Mouse (Mus musculus) heart, embryonic 12.5 days (tissue): ENCODE results near the gene Cth. TPM values are rescaled to one million over a fixed set of nuclear protein-coding genes. Genes with fewer than 3 reads are reported as not detected.

Source experiments
- ATAC-seq: fragments of 200-750 bp; cut with Nextera tagmentation; 2 replicates; pipeline ENCODE4 v1.8.0; 2017; ENCODE audit warnings: moderate TSS enrichment, moderate library complexity; ENCODE audit not compliant: insufficient number of reproducible peaks, low FRiP score
- H3K27ac ChIP-seq: fragments of 300-500 bp; sonication (generic); 2 replicates; pipeline ENCODE4 v1.5.1; 2016; ENCODE audit warnings: mild to moderate bottlenecking, moderate library complexity; ENCODE audit not compliant: poor library complexity, severe bottlenecking
- H3K27me3 ChIP-seq: fragments of 300-500 bp; sonication (generic); replicated peaks from 2 replicates; pipeline ENCODE4 v1.6.1; 2016; ENCODE audit warnings: mild to moderate bottlenecking, moderate library complexity
- H3K36me3 ChIP-seq: fragments of 300-500 bp; sonication (generic); 2 replicates; pipeline ENCODE4 v1.6.1; 2016; ENCODE audit warnings: mild to moderate bottlenecking, moderate library complexity
- H3K4me1 ChIP-seq: fragments of 300-500 bp; sonication (generic); replicated peaks from 2 replicates; pipeline ENCODE4 v1.6.1; 2016; ENCODE audit warnings: mild to moderate bottlenecking
- H3K4me2 ChIP-seq: fragments of 300-500 bp; sonication (generic); 2 replicates; pipeline ENCODE4 v1.6.1; 2016; ENCODE audit warnings: mild to moderate bottlenecking, moderate library complexity
- H3K4me3 ChIP-seq: fragments of 300-500 bp; sonication (generic); 2 replicates; pipeline ENCODE4 v1.5.1; 2016; ENCODE audit warnings: mild to moderate bottlenecking
- H3K9ac ChIP-seq: fragments of 300-500 bp; sonication (generic); 2 replicates; pipeline ENCODE4 v1.6.1; 2016; ENCODE audit warnings: mild to moderate bottlenecking, moderate library complexity
- H3K9me3 ChIP-seq: fragments of 300-500 bp; sonication (generic); replicated peaks from 2 replicates; pipeline ENCODE4 v1.6.1; 2016; ENCODE audit warnings: mild to moderate bottlenecking, moderate library complexity
- WGBS: fragments of 180-500 bp; shearing (Covaris S2); methylation state at CpG from one replicate; pipeline ENCODE4 v1.1.7; 2016; 5-methylcytosine and 5-hydroxymethylcytosine counted together
- polyA plus RNA-seq: library from polyadenylated mRNA; unstranded; fragments of >200 nt; fragmentation: Nextera tagmentation; extraction: Ambion mirVana; gene quantifications from 2 replicates; pipeline ENCODE4 v1.2.1, GENCODE M21; 2016

Cth gene
- polyA plus RNA-seq, 1 experiment from 2014 or later = 3.8 TPM

DNA sequence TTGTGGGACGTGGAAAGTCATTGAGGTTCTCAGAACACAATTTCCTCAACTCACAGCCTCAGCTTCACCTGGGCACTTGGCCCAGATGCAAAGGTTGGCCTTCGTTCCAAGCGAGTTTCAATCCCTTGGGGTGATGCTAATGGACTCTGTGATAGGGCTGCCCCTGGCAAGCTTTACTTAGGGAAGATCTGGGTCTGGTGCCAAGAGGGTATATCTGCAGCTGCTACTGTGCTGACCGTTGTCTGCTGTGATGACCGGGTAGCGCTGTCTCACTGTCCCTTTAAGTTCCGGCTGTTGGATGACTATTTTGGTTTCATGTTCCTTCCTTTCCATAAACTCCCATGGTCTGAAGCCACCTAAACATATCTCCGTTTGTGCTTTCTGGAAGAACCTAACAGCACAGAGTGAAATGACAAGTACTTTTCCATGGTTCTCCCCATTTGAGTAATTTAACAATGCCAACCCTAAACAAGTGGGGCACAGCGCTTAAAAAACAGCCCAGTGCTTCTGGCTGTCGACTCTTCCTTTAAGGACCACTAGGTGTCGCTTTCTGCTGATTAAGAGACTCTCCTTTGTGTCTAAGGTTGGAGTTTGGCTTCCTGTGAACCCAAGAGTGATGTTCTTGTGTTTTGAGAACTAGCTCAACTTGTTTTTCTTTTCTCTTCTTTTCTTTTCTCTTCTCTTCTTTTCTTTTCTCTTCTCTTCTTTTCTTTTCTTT is 48.3 kb downstream of the Cth start:
- no peak overlapping the region for H3K4me3 ChIP-seq
- no peaks in the 10 kb centered on the region for H3K4me1 ChIP-seq
- no peak overlapping the region for H3K27ac ChIP-seq
- peaks cover 11% of the 10 kb centered on the region; the same call in 1 of the 2 replicates for H3K27me3 ChIP-seq
- no peak overlapping the region for H3K9ac ChIP-seq
- no peak overlapping the region for H3K4me2 ChIP-seq
- H3K36me3 ChIP-seq = no peaks in the 10 kb centered on the region
- 42% methylated on average over 11 of the region's 11 CpGs for WGBS
- ATAC-seq = no peak
- H3K9me3 ChIP-seq = no peaks in the 10 kb centered on the region

DNA sequence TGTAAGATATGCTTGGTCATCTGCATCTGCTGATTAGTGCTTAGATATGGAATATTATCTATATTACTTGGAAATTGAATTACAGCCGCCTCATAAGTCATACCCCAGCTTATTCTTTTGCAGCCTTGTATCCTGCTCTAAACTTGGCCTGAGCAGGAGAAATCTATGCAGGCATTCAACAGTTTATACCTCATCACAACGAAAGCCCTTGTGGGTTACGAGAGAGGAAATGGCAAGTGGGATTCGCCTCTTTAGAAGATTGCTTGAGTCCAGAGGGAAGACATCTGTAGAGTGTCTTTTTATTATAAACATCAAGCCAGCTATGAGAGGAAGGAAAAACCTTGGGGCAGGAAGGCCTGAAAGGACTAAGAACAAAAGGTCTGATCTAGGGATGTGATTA is 52.0 kb downstream of the Cth start:
- no peak overlapping the region for H3K9ac ChIP-seq
- H3K4me1 ChIP-seq = no peaks in the 10 kb centered on the region
- 65% methylated on average over 4 of the region's 4 CpGs for WGBS
- H3K36me3 ChIP-seq = no peaks in the 10 kb centered on the region
- H3K27ac ChIP-seq = no peak overlapping the region
- no peak for ATAC-seq
- H3K9me3 ChIP-seq = no peaks in the 10 kb centered on the region
- no peak overlapping the region for H3K4me3 ChIP-seq
- peaks cover 11% of the 10 kb centered on the region; the same call in 1 of the 2 replicates for H3K27me3 ChIP-seq
- H3K4me2 ChIP-seq = no peak overlapping the region

DNA sequence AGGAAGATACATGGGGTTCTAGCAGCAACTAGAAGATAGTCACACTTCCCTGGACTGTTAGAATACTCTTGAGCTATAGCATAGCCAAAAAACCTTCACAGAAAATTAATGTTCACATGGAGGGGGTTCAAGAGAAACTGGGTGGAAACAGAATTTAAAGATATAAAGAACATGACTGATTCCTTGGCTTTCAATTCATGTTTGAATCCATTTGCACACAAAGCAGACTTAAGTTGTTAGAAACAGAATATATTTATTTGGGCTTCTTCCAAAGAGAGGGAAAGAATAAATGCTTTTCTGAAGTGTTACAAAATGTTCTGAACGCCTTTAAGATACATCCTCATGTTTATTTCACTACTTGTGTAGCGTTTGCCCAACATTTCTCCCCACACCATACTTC is 57.0 kb downstream of the Cth start:
- no peaks in the 10 kb centered on the region for H3K4me1 ChIP-seq
- WGBS = 80% methylated on average over 2 of the region's 2 CpGs
- ATAC-seq = no peak

DNA sequence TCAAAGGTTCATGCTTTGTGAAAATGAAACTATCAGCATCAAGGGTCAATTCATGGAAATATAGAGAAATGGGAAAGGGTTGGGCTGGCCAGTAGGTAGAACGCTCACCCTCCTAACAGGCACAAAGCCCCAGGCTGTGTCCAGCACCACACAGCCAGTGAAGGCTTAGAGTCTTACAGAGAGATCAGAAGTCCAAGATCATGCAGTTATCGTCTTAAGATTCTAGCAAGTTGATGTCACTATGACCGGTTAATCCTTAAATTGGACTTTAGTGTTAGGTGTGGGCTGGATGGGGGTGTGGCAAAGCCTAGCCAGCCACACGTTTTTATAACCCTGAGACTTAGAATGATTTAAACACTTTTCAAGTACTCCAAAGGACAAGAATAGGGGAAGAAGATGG is 58.6 kb downstream of the Cth start:
- Histone ChIP-seq H3K4me3 (no peak overlapping the region), H3K9me3 (no peaks in the 10 kb centered on the region), H3K36me3 (no peaks in the 10 kb centered on the region), H3K9ac (no peak overlapping the region), H3K27me3 (no peaks in the 10 kb centered on the region), H3K27ac (no peak overlapping the region), H3K4me1 (no peaks in the 10 kb centered on the region), H3K4me2 (no peak overlapping the region)
- 62% methylated on average over 4 of the region's 4 CpGs for WGBS
- no peak for ATAC-seq

More for the DNA sequence above, 57.0 kb downstream of the Cth start:
- Histone ChIP-seq H3K4me3 (no peak overlapping the region), H3K27ac (no peak overlapping the region), H3K9me3 (no peaks in the 10 kb centered on the region), H3K9ac (no peak overlapping the region), H3K27me3 (no peaks in the 10 kb centered on the region), H3K4me2 (no peak overlapping the region), H3K36me3 (no peaks in the 10 kb centered on the region)

DNA sequence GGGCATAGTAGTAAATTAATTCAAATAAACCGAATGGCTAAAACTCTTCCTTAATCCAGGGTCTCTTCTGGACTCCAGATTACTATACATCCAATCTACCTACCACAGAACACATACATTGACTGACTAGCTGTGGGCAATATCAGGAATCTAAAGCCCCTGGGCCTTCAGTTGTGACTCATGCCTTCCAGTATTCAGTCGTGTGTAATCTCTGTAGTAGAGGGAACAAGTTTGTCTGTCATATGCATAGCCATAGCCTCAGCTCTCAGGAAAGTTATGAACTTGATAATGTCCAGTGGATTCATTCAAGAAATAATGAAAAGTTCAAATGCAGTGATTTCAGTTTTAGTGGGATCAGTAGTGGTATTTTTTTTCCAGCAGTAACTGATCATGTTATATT is 59.0 kb downstream of the Cth start:
- no peaks in the 10 kb centered on the region for H3K27me3 ChIP-seq
- 61% methylated on average over 2 of the region's 2 CpGs for WGBS
- H3K4me1 ChIP-seq = no peaks in the 10 kb centered on the region
- no peak overlapping the region for H3K9ac ChIP-seq
- no peaks in the 10 kb centered on the region for H3K36me3 ChIP-seq
- no peak for ATAC-seq
- H3K27ac ChIP-seq = no peak overlapping the region
- H3K4me2 ChIP-seq = no peak overlapping the region
- H3K9me3 ChIP-seq = no peaks in the 10 kb centered on the region
- H3K4me3 ChIP-seq = no peak overlapping the region

DNA sequence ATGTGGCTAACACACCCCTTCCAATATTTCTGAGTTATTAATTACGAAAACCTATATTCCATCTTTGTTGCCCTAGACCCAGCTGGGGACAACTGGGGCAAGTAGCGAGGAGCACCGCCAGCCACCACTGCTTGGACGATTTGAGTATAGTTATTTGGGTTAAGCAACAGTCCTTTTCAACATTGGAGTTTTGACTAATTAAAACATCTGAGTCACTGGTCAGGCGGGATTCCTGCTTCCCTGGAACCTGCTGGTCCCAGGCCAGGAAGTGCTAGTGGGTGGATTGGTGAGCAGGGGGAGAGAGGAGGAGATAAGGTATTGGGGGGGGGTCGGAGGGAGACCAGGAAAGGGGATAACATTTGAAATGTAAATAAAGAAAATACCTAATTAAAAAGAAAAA is 59.4 kb downstream of the Cth start:
- no peaks in the 10 kb centered on the region for H3K27me3 ChIP-seq
- no peak overlapping the region for H3K4me2 ChIP-seq

DNA sequence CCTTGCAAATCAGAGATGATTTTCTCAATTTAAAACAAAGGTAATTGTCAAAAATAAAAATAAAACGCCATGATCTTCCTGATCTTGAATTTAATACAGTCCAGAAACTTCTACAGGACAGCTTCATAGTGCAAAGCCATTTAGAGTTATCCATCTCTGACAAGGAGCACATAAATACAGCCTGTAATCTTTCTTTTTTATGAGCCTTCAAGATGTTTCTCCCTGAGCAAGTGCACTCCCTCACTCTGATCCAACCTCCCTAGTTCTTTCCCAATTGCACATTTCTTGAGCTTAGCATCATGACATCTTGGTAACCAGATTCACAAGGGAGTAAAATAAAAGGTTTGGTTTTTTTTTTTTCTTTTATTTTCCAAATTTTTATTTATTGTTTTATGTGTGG is 72.1 kb downstream of the Cth start:
- 52% methylated on average over 1 of the region's 1 CpGs for whole genome bisulfite sequencing
- Histone ChIP-seq H3K27me3 (no peaks in the 10 kb centered on the region), H3K9me3 (no peaks in the 10 kb centered on the region), H3K4me3 (no peak overlapping the region), H3K27ac (no peak overlapping the region), H3K36me3 (no peaks in the 10 kb centered on the region), H3K4me2 (no peak overlapping the region), H3K9ac (no peak overlapping the region), H3K4me1 (peaks cover 10% of the 10 kb centered on the region)
- ATAC-seq = no peak

More for the DNA sequence above, 59.4 kb downstream of the Cth start:
- no peaks in the 10 kb centered on the region for H3K4me1 ChIP-seq
- H3K27ac ChIP-seq = no peak overlapping the region
- ATAC-seq = no peak
- H3K9ac ChIP-seq = no peak overlapping the region
- 66% methylated on average over 6 of the region's 6 CpGs for WGBS
- H3K9me3 ChIP-seq = no peaks in the 10 kb centered on the region
- H3K4me3 ChIP-seq = no peak overlapping the region
- no peaks in the 10 kb centered on the region for H3K36me3 ChIP-seq

DNA sequence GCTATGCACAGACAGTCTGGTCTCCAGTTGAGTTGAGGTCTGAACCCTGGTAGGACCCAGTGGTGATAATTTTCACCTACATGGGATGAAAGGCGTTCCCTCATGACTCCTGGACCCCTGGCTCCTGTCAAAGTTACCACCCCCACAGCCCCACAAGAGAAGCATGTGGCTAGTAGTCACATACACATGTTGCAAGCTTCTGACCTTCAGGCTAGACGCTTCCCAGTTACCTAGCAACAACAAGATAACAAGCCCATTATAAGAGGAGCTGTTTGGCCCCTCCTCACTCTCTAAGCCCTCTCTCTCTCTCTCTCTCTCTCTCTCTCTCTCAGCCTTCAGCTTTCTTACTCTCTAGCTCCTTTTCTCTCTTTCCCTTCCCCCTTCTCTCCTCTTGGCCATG is 76.4 kb downstream of the Cth start:
- no peaks in the 10 kb centered on the region for H3K36me3 ChIP-seq
- no peak overlapping the region for H3K9ac ChIP-seq
- no peak overlapping the region for H3K4me2 ChIP-seq
- H3K27ac ChIP-seq = peak overlapping the region; percentile 86
- peaks cover 21% of the 10 kb centered on the region for H3K4me1 ChIP-seq
- H3K4me3 ChIP-seq = no peak overlapping the region
- peak; percentile 72 for ATAC-seq
- 0 out of 2 replicates have a peak, but pooled peaks cover 2% of the 10 kb centered on the region for H3K9me3 ChIP-seq
- WGBS = 13% methylated on average over 2 of the region's 2 CpGs
- H3K27me3 ChIP-seq = no peaks in the 10 kb centered on the region

DNA sequence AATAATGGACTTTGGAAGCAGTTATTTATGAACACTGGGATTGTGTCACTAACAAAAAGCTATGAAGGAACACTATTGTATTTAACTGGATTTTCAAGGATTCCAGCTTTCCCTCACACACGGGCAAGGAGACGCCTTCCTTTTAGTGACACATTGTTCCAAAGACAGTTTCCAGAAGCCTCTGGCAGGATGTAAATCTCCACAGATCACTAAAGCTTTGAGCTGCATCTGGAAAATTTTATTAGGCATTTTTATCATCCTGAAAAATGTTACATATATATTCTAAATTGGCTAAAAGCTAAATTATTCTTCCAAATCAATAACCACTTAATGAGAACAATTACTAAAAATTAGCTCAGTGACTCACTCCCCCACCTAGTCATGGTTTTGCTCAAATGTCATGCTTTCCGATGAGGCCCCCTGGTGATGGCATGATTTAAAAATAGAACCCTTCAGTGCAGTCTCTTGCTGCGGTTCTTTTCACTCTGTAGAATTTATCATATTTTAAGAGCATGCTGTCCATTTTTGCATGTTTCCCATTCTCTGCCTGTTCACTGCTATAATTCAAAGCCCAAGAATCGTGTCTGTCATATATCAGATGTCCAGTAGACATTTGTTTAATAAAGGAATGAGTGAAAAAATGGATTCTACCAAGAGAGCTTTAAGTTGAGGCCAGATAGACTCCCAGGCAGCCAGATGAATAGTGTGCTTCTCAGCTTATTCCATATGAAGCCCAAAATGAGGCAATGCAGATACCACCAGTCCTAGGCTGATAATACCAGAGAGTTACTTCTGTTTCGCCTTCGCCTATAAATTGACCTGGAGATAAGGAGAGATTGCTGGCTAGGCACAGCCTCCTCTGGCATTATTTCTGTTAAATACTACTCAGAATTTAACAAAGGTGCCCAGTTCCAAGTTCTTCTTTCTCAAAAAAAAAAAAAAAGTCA is 77.3 kb downstream of the Cth start:
- Histone ChIP-seq H3K36me3 (no peaks in the 10 kb centered on the region), H3K27ac (peak overlapping the region; percentile 97), H3K9ac (no peak overlapping the region), H3K4me3 (no peak overlapping the region), H3K4me2 (peak overlapping the region; percentile 26), H3K4me1 (peaks cover 21% of the 10 kb centered on the region), H3K9me3 (0 out of 2 replicates have a peak, but pooled peaks cover 2% of the 10 kb centered on the region), H3K27me3 (no peaks in the 10 kb centered on the region)
- peak; percentile 75 for ATAC-seq
- 16% methylated on average over 7 of the region's 7 CpGs for WGBS
